Mouse (Mus musculus): ENCODE results near the gene Tnfrsf25. TPM values are rescaled to one million over a fixed set of nuclear protein-coding genes. Genes with fewer than 3 reads are reported as not detected.

Tnfrsf25 gene
- polyA plus RNA-seq, 1 experiment from 2014 or later = 0.97 TPM

GRCm38 (mm10) chr4:152136112-152136875 is 20.6 kb downstream of the Tnfrsf25 start:
- no peaks in the 10 kb centered on the region for H3K9me3 ChIP-seq
- H3K27me3 ChIP-seq = peaks cover 58% of the 10 kb centered on the region
- no peak overlapping the region for H3K4me2 ChIP-seq
- H3K9ac ChIP-seq = no peak overlapping the region
- no peak overlapping the region for H3K27ac ChIP-seq (replicated peaks)
- no peaks in the 10 kb centered on the region for H3K36me3 ChIP-seq
- WGBS = 29% methylated on average over 6 of the region's 6 CpGs
- no peak for ATAC-seq (ENCODE audit: low FRiP score, low read depth)
- H3K4me3 ChIP-seq = no peak overlapping the region
- H3K4me1 ChIP-seq (replicated peaks) = peaks cover 23% of the 10 kb centered on the region

GRCm38 (mm10) chr4:152136876-152137250 is 21.1 kb downstream of the Tnfrsf25 start:
- H3K27me3 ChIP-seq = peaks cover 55% of the 10 kb centered on the region
- no peak overlapping the region for H3K4me3 ChIP-seq
- 100% methylated on average over 2 of the region's 2 CpGs for WGBS
- no peak for ATAC-seq (ENCODE audit: low FRiP score, low read depth)
- no peak overlapping the region for H3K27ac ChIP-seq (replicated peaks)
- H3K9ac ChIP-seq = no peak overlapping the region
- H3K36me3 ChIP-seq = no peaks in the 10 kb centered on the region
- H3K4me1 ChIP-seq (replicated peaks) = peaks cover 17% of the 10 kb centered on the region
- H3K9me3 ChIP-seq = no peaks in the 10 kb centered on the region
- no peak overlapping the region for H3K4me2 ChIP-seq

GRCm38 (mm10) chr4:152138497-152139260 is 22.9 kb downstream of the Tnfrsf25 start:
- Histone ChIP-seq H3K27me3 (peaks cover 40% of the 10 kb centered on the region), H3K4me2 (peak overlapping the region; percentile 68), H3K27ac (replicated peaks) (no peak overlapping the region), H3K9ac (0 out of 2 replicates have a peak overlapping the region, but pooled peaks have one; percentile 5), H3K4me1 (replicated peaks) (peaks cover 9% of the 10 kb centered on the region), H3K36me3 (no peaks in the 10 kb centered on the region), H3K4me3 (peak overlapping the region; percentile 42), H3K9me3 (no peaks in the 10 kb centered on the region)
- 2% methylated on average over 49 of the region's 51 CpGs for WGBS
- ATAC-seq (ENCODE audit: low FRiP score, low read depth) = peak; percentile 82

GRCm38 (mm10) chr4:152140441-152140840 is 24.7 kb downstream of the Tnfrsf25 start:
- Histone ChIP-seq H3K36me3 (no peaks in the 10 kb centered on the region), H3K27ac (replicated peaks) (no peak overlapping the region), H3K4me3 (no peak overlapping the region), H3K27me3 (peaks cover 33% of the 10 kb centered on the region), H3K4me1 (replicated peaks) (peaks cover 9% of the 10 kb centered on the region), H3K9me3 (no peaks in the 10 kb centered on the region), H3K9ac (no peak overlapping the region), H3K4me2 (no peak overlapping the region)
- WGBS = 30% methylated on average over 6 of the region's 6 CpGs
- no peak for ATAC-seq (ENCODE audit: low FRiP score, low read depth)

- H3K27me3 ChIP-seq = peaks cover 35% of the 10 kb centered on the region
Observed at GRCm38 (mm10) chr4:152141521-152142135, 25.9 kb downstream of the Tnfrsf25 start.

GRCm38 (mm10) chr4:152143632-152144031 is 27.9 kb downstream of the Tnfrsf25 start:
- no peak overlapping the region for H3K4me2 ChIP-seq
- no peak for ATAC-seq (ENCODE audit: low FRiP score, low read depth)
- H3K4me3 ChIP-seq = no peak overlapping the region
- no peaks in the 10 kb centered on the region for H3K36me3 ChIP-seq
- H3K9me3 ChIP-seq = no peaks in the 10 kb centered on the region
- H3K9ac ChIP-seq = no peak overlapping the region
- peaks cover 38% of the 10 kb centered on the region for H3K27me3 ChIP-seq
- peaks cover 3% of the 10 kb centered on the region; the same call in 1 of the 2 replicates for H3K4me1 ChIP-seq (replicated peaks)
- H3K27ac ChIP-seq (replicated peaks) = no peak overlapping the region
- WGBS = 30% methylated on average over 1 of the region's 1 CpGs

More at GRCm38 (mm10) chr4:152141521-152142135, 25.9 kb downstream of the Tnfrsf25 start:
- Histone ChIP-seq H3K4me2 (no peak overlapping the region), H3K36me3 (no peaks in the 10 kb centered on the region), H3K4me1 (replicated peaks) (peaks cover 9% of the 10 kb centered on the region), H3K27ac (replicated peaks) (no peak overlapping the region), H3K9me3 (no peaks in the 10 kb centered on the region), H3K9ac (no peak overlapping the region), H3K4me3 (no peak overlapping the region)
- WGBS = 68% methylated on average over 8 of the region's 8 CpGs
- ATAC-seq (ENCODE audit: low FRiP score, low read depth) = no peak

GRCm38 (mm10) chr4:152145473-152145872 is 29.7 kb downstream of the Tnfrsf25 start:
- H3K27me3 ChIP-seq = peaks cover 37% of the 10 kb centered on the region
- no peak overlapping the region for H3K4me3 ChIP-seq
- H3K4me2 ChIP-seq = no peak overlapping the region
- H3K4me1 ChIP-seq (replicated peaks) = no peaks in the 10 kb centered on the region
- no peaks in the 10 kb centered on the region for H3K9me3 ChIP-seq
- 68% methylated on average over 10 of the region's 10 CpGs for WGBS
- no peaks in the 10 kb centered on the region for H3K36me3 ChIP-seq
- no peak overlapping the region for H3K27ac ChIP-seq (replicated peaks)
- ATAC-seq (ENCODE audit: low FRiP score, low read depth) = no peak
- no peak overlapping the region for H3K9ac ChIP-seq

GRCm38 (mm10) chr4:152146033-152146827 is 30.5 kb downstream of the Tnfrsf25 start:
- H3K36me3 ChIP-seq = no peaks in the 10 kb centered on the region
- no peak overlapping the region for H3K27ac ChIP-seq (replicated peaks)
- WGBS = 72% methylated on average over 11 of the region's 11 CpGs
- H3K4me1 ChIP-seq (replicated peaks) = no peaks in the 10 kb centered on the region
- no peak overlapping the region for H3K9ac ChIP-seq
- H3K27me3 ChIP-seq = peaks cover 37% of the 10 kb centered on the region
- no peak overlapping the region for H3K4me3 ChIP-seq
- ATAC-seq (ENCODE audit: low FRiP score, low read depth) = no peak
- no peak overlapping the region for H3K4me2 ChIP-seq
- no peaks in the 10 kb centered on the region for H3K9me3 ChIP-seq

GRCm38 (mm10) chr4:152150546-152150945 is 34.8 kb downstream of the Tnfrsf25 start:
- ATAC-seq (ENCODE audit: low FRiP score, low read depth) = no peak
- 82% methylated on average over 4 of the region's 4 CpGs for WGBS
- Histone ChIP-seq H3K27ac (replicated peaks) (no peak overlapping the region), H3K9me3 (no peaks in the 10 kb centered on the region), H3K4me3 (no peak overlapping the region), H3K4me1 (replicated peaks) (peaks cover 13% of the 10 kb centered on the region), H3K4me2 (no peak overlapping the region), H3K27me3 (peaks cover 65% of the 10 kb centered on the region), H3K9ac (no peak overlapping the region), H3K36me3 (no peaks in the 10 kb centered on the region)

GRCm38 (mm10) chr4:152151451-152151965 is 35.8 kb downstream of the Tnfrsf25 start:
- peak overlapping the region; percentile 48 for H3K4me2 ChIP-seq

GRCm38 (mm10) chr4:152151966-152152544 is 36.3 kb downstream of the Tnfrsf25 start, which contains the start of gene Espn:
Gene Espn, minus strand, starts transcription at chr4:152152371.
- ATAC-seq (ENCODE audit: low FRiP score, low read depth) = peak; percentile 61; the same call in 1 of the 2 replicates
- no peak within 1 kb of the TSS for H3K27ac ChIP-seq (replicated peaks)
- under 1% methylated on average over 51 of the region's 57 CpGs for WGBS
- no peaks in the 10 kb centered on the region for H3K36me3 ChIP-seq
- peaks cover 67% of the 10 kb centered on the region for H3K27me3 ChIP-seq
- H3K9ac ChIP-seq = no peak within 1 kb of the TSS
- H3K9me3 ChIP-seq = no peaks in the 10 kb centered on the region
- peaks cover 13% of the 10 kb centered on the region for H3K4me1 ChIP-seq (replicated peaks)
- peak within 1 kb of the TSS; percentile 48 for H3K4me2 ChIP-seq
- H3K4me3 ChIP-seq = peak within 1 kb of the TSS; percentile 25

More at GRCm38 (mm10) chr4:152151451-152151965, 35.8 kb downstream of the Tnfrsf25 start:
- H3K4me1 ChIP-seq (replicated peaks) = peaks cover 13% of the 10 kb centered on the region
- peaks cover 66% of the 10 kb centered on the region for H3K27me3 ChIP-seq
- H3K4me3 ChIP-seq = peak overlapping the region; percentile 25
- no peak overlapping the region for H3K27ac ChIP-seq (replicated peaks)
- WGBS = 23% methylated on average over 7 of the region's 7 CpGs
- no peak overlapping the region for H3K9ac ChIP-seq
- ATAC-seq (ENCODE audit: low FRiP score, low read depth) = no peak
- H3K9me3 ChIP-seq = no peaks in the 10 kb centered on the region
- no peaks in the 10 kb centered on the region for H3K36me3 ChIP-seq
